ENCODE assay signal across 16 mouse cellular contexts in genomic region chr15:64578991-64579390, GRCm38 (mm10).
DNase-seq lines count a peak whose midpoint lies in the region; ATAC-seq lines count a peak whose summit lies in the region.
"Had no signal": no experiment of that assay in that cellular context is flagged by ENCODE, and none has a peak within 500 bp of the region (broad histone marks: within the 10 kb centered on the region; RNA-seq: fewer than 3 reads in every experiment).

No protein-coding gene starts in this region.

- DNase-seq in hindbrain, embryonic 10.5 days (ENCODE audit: low spot score): peak; percentile 45
- peak; percentile 10 for DNase-seq in embryo, embryonic 9.5 days (ENCODE audit: extremely low spot score)
- no peak for DNase-seq in spleen, adult 18-20 months
- DNase-seq in urinary bladder, postnatal 10 days (ENCODE audit: low spot score): no peak
- DNase-seq in gastrocnemius, adult 8-10 months (ENCODE audit: low spot score in 2 of 2): no peak
- DNase-seq: kidney, postnatal 25 days had no signal

- no peaks in the 10 kb centered on the region for H3K9me3 ChIP-seq in hindbrain, embryonic 10.5 days
- H3K9me3 ChIP-seq in hindbrain, embryonic 12.5 days (replicated peaks): no peaks in the 10 kb centered on the region
- no peaks in the 10 kb centered on the region for H3K9me3 ChIP-seq in hindbrain, embryonic 15.5 days
- H3K9me3 ChIP-seq in midbrain, embryonic 16.5 days (replicated peaks; ENCODE audit: control insufficient read depth, low read length, poor library complexity, severe bottlenecking): no peaks in the 10 kb centered on the region
- H3K9me3 ChIP-seq: embryonic facial prominence, embryonic 12.5 days; heart, embryonic 13.5 days; intestine, embryonic 15.5 days had no signal

- H3K27ac ChIP-seq in hindbrain, embryonic 10.5 days: no peak overlapping the region
- H3K27ac ChIP-seq in hindbrain, embryonic 12.5 days: no peak overlapping the region
- H3K27ac ChIP-seq in hindbrain, embryonic 15.5 days (replicated peaks): no peak overlapping the region
- H3K27ac ChIP-seq in midbrain, embryonic 16.5 days (ENCODE audit: low read length): no peak overlapping the region
- H3K27ac ChIP-seq: embryonic facial prominence, embryonic 12.5 days; heart, embryonic 13.5 days; intestine, embryonic 15.5 days; left cerebral cortex, adult 2 months; stomach, postnatal 0 days had no signal

- H3K4me1 ChIP-seq in hindbrain, embryonic 10.5 days (replicated peaks): 0 out of 2 replicates have a peak, but pooled peaks cover 7% of the 10 kb centered on the region
- H3K4me1 ChIP-seq in hindbrain, embryonic 12.5 days: no peaks in the 10 kb centered on the region
- 0 out of 2 replicates have a peak, but pooled peaks cover 4% of the 10 kb centered on the region for H3K4me1 ChIP-seq in hindbrain, embryonic 15.5 days (replicated peaks)
- no peaks in the 10 kb centered on the region for H3K4me1 ChIP-seq in midbrain, embryonic 16.5 days (ENCODE audit: control insufficient read depth, insufficient read depth, low read length)
- H3K4me1 ChIP-seq: intestine, embryonic 15.5 days; megakaryocyte, embryonic 14.5 days had no signal

- no peaks in the 10 kb centered on the region for H3K36me3 ChIP-seq in hindbrain, embryonic 10.5 days
- H3K36me3 ChIP-seq in hindbrain, embryonic 12.5 days: no peaks in the 10 kb centered on the region
- H3K36me3 ChIP-seq in hindbrain, embryonic 15.5 days: no peaks in the 10 kb centered on the region
- no peaks in the 10 kb centered on the region for H3K36me3 ChIP-seq in midbrain, embryonic 16.5 days (ENCODE audit: control insufficient read depth, insufficient read depth, low read length)
- H3K36me3 ChIP-seq: embryonic facial prominence, embryonic 12.5 days; heart, embryonic 13.5 days; intestine, embryonic 15.5 days had no signal

- WGBS in hindbrain, embryonic 10.5 days: 50% methylated on average over 4 of the region's 4 CpGs
- 45% methylated on average over 4 of the region's 4 CpGs for WGBS in hindbrain, embryonic 12.5 days
- 40% methylated on average over 4 of the region's 4 CpGs for WGBS in hindbrain, embryonic 15.5 days
- WGBS in midbrain, embryonic 16.5 days: 40% methylated on average over 4 of the region's 4 CpGs

- no peak for ATAC-seq in hindbrain, embryonic 12.5 days (ENCODE audit: low FRiP score)
- 0 out of 2 replicates have a peak, but pooled peaks have one; percentile 51 for ATAC-seq in hindbrain, embryonic 15.5 days (ENCODE audit: low FRiP score, low read depth)
- 0 out of 2 replicates have a peak, but pooled peaks have one; percentile 8 for ATAC-seq in midbrain, embryonic 16.5 days
- ATAC-seq: CD4-positive, CD25-positive, alpha-beta regulatory T cell, adult 4 months; intestine, embryonic 15.5 days had no signal

- no peak overlapping the region for H3K4me2 ChIP-seq in hindbrain, embryonic 12.5 days (replicated peaks)
- H3K4me2 ChIP-seq in hindbrain, embryonic 15.5 days: no peak overlapping the region
- no peak overlapping the region for H3K4me2 ChIP-seq in midbrain, embryonic 16.5 days (ENCODE audit: low read length)
- H3K4me2 ChIP-seq: embryonic facial prominence, embryonic 12.5 days; heart, embryonic 13.5 days; intestine, embryonic 15.5 days had no signal

- no peaks in the 10 kb centered on the region for H3K27me3 ChIP-seq in hindbrain, embryonic 10.5 days (ENCODE audit: insufficient read depth, poor library complexity, severe bottlenecking)
- no peaks in the 10 kb centered on the region for H3K27me3 ChIP-seq in hindbrain, embryonic 12.5 days
- no peaks in the 10 kb centered on the region for H3K27me3 ChIP-seq in hindbrain, embryonic 15.5 days
- H3K27me3 ChIP-seq in midbrain, embryonic 16.5 days (ENCODE audit: control insufficient read depth, insufficient read depth, low read depth, low read length): no peaks in the 10 kb centered on the region
- H3K27me3 ChIP-seq: embryonic facial prominence, embryonic 12.5 days; heart, embryonic 13.5 days; intestine, embryonic 15.5 days had no signal

- no peak overlapping the region for H3K9ac ChIP-seq in hindbrain, embryonic 12.5 days
- H3K9ac ChIP-seq in hindbrain, embryonic 15.5 days: no peak overlapping the region
- no peak overlapping the region for H3K9ac ChIP-seq in midbrain, embryonic 16.5 days (ENCODE audit: low read depth, low read length)
- H3K9ac ChIP-seq: embryonic facial prominence, embryonic 12.5 days; heart, embryonic 13.5 days; intestine, embryonic 15.5 days had no signal

- H3K4me3 ChIP-seq in hindbrain, embryonic 10.5 days: no peak overlapping the region
- H3K4me3 ChIP-seq in hindbrain, embryonic 12.5 days: no peak overlapping the region
- no peak overlapping the region for H3K4me3 ChIP-seq in hindbrain, embryonic 15.5 days
- no peak overlapping the region for H3K4me3 ChIP-seq in midbrain, embryonic 16.5 days (ENCODE audit: low read depth, low read length)
- H3K4me3 ChIP-seq: embryonic facial prominence, embryonic 12.5 days; heart, embryonic 13.5 days; intestine, embryonic 15.5 days; left cerebral cortex, adult 2 months; megakaryocyte, embryonic 14.5 days had no signal

Comparison
In these comparisons a context has a peak if more than half of its experiments do, and no peak if none do; other contexts are left out.
1. DNase-seq: peak in hindbrain, embryonic 10.5 days (single experiment) and embryo, embryonic 9.5 days (single experiment); none in spleen, adult 18-20 months (0 of 2), urinary bladder, postnatal 10 days (single experiment) and gastrocnemius, adult 8-10 months (0 of 2).